Mouse (Mus musculus) ES-Bruce4 (cell line): Measurements from ENCODE around the gene Abca9. TPM values are rescaled to one million over a fixed set of nuclear protein-coding genes. Genes with fewer than 3 reads are reported as not detected.

ENCODE experiments used
- H3K27ac ChIP-seq: 2 replicates; pipeline ENCODE4 v1.5.1; 2012; ENCODE audit warnings: low read length, inconsistent platforms; ENCODE audit not compliant: insufficient read depth
- H3K27me3 ChIP-seq: 2 replicates; pipeline ENCODE4 v1.6.1; 2012; ENCODE audit warnings: mild to moderate bottlenecking, low read length, inconsistent platforms; ENCODE audit not compliant: control insufficient read depth, poor library complexity, insufficient read depth, severe bottlenecking
- H3K36me3 ChIP-seq: 2 replicates; pipeline ENCODE4 v1.6.1; 2012; ENCODE audit warnings: inconsistent platforms, mild to moderate bottlenecking, low read length, moderate library complexity; ENCODE audit not compliant: control insufficient read depth, poor library complexity, insufficient read depth, severe bottlenecking
- H3K4me1 ChIP-seq: one replicate; pipeline ENCODE4 v1.8.1; 2011; ENCODE audit warnings: low read length; ENCODE audit not compliant: control insufficient read depth, insufficient read depth
- H3K4me3 ChIP-seq: 2 replicates; pipeline ENCODE4 v1.5.1; 2011; ENCODE audit warnings: low read depth, mild to moderate bottlenecking, low read length
- H3K9ac ChIP-seq: 2 replicates; pipeline ENCODE4 v1.6.1; 2012; ENCODE audit warnings: low read depth, mild to moderate bottlenecking, inconsistent platforms; ENCODE audit not compliant: poor library complexity, severe bottlenecking
- H3K9me3 ChIP-seq: replicated peaks from 2 replicates; pipeline ENCODE4 v1.6.1; 2012; ENCODE audit warnings: mild to moderate bottlenecking, low read length, inconsistent platforms; ENCODE audit not compliant: control insufficient read depth, poor library complexity, insufficient read depth, severe bottlenecking
- CTCF ChIP-seq: IDR thresholded peaks from one replicate; pipeline ENCODE4 v1.8.1; 2011; ENCODE audit warnings: low read depth, low read length
- EP300 ChIP-seq: IDR thresholded peaks from 2 replicates; pipeline ENCODE4 v1.6.1; 2011; ENCODE audit warnings: low read depth, low read length; ENCODE audit not compliant: insufficient read depth
- POLR2A ChIP-seq: IDR thresholded peaks from one replicate; pipeline ENCODE4 v1.8.1; 2011; ENCODE audit warnings: low read length; ENCODE audit not compliant: insufficient read depth
- polyA plus RNA-seq: library from polyadenylated mRNA; stranded (reverse); fragments of >200 nt; gene quantifications from 2 replicates; pipeline ENCODE4 v1.2.4, GENCODE M21; 2011; ENCODE audit warnings: low read depth; ENCODE audit not compliant: missing spikeins, insufficient read depth, insufficient read length

The Abca9 gene
- polyA plus RNA-seq, 1 experiment, result not detected

GRCm38 (mm10) chr11:110060127-110060526 is 107.9 kb downstream of the Abca9 start:
- no peaks in the 10 kb centered on the region for H3K9me3 ChIP-seq
- H3K4me1 ChIP-seq, result no peaks in the 10 kb centered on the region
- no peaks in the 10 kb centered on the region for H3K27me3 ChIP-seq
- H3K9ac ChIP-seq, result no peak overlapping the region
- no peak for TF ChIP-seq CTCF
- no peak for TF ChIP-seq EP300
- TF ChIP-seq POLR2A, result no peak
- H3K4me3 ChIP-seq, result no peak overlapping the region
- no peaks in the 10 kb centered on the region for H3K36me3 ChIP-seq
- no peak overlapping the region for H3K27ac ChIP-seq

- no peak overlapping the region for H3K4me3 ChIP-seq
- no peaks in the 10 kb centered on the region for H3K9me3 ChIP-seq
- no peak overlapping the region for H3K27ac ChIP-seq
- TF ChIP-seq POLR2A, result no peak
- no peaks in the 10 kb centered on the region for H3K4me1 ChIP-seq
- H3K27me3 ChIP-seq, result no peaks in the 10 kb centered on the region
- H3K9ac ChIP-seq, result no peak overlapping the region
- H3K36me3 ChIP-seq, result no peaks in the 10 kb centered on the region
These were observed 114.3 kb downstream of the Abca9 start for GRCm38 (mm10) chr11:110053681-110054080.

Other genes starting within 250 kb of the Abca9 start
- gene Abca8b, start 172.4 kb downstream of the Abca9 start, polyA plus RNA-seq, result 0.49 and 0.57 TPM in 2 replicates
- not detected in 2 replicates for gene Abca8a, start 72.2 kb downstream of the Abca9 start, polyA plus RNA-seq
- not detected in 2 replicates for gene Abca6, start 83.6 kb upstream of the Abca9 start, polyA plus RNA-seq
- gene Abca5, start 169.5 kb upstream of the Abca9 start, polyA plus RNA-seq, result 3.5 and 4.9 TPM in 2 replicates
- gene Map2k6, start 230.9 kb upstream of the Abca9 start, polyA plus RNA-seq, result 8.8 and 10.1 TPM in 2 replicates